8 mouse cellular contexts compared by ENCODE assay signal in the genomic region with DNA sequence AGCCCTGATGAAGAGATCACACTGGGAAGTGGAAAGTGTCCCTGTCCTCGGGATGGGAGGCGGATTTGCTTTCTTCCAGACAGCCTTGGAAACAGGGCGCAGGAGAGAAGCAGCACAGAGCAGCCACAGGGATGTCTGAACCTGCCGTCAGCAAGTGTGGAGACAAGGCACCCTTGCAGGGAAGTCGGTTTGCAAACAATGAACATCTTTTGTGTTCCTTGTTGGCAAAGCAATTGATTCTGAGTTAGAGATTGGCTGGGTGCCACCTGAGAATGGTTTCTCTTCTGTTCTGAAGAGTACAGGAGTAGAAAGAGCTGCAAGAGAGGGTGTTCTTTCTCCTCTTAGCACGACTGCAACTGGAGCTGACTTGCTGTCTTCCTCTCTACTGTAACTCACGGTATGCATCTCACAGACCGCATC.
A peak's percentile ranks its signal among the peaks of the same experiment; 100 is the strongest.
DNase-seq lines count a peak whose midpoint lies in the region; ATAC-seq lines count a peak whose summit lies in the region.

No protein-coding gene starts in this region.

- H3K27me3 ChIP-seq in hindbrain, embryonic 14.5 days (ENCODE audit: control insufficient read depth, insufficient read depth, low read length): no peaks in the 10 kb centered on the region
- no peaks in the 10 kb centered on the region for H3K27me3 ChIP-seq in midbrain, embryonic 16.5 days (ENCODE audit: control insufficient read depth, insufficient read depth, low read depth, low read length)

- H3K4me1 ChIP-seq in hindbrain, embryonic 14.5 days (replicated peaks; ENCODE audit: control insufficient read depth, insufficient read depth, low read length): peaks cover 24% of the 10 kb centered on the region
- peaks cover 17% of the 10 kb centered on the region; the same call in 1 of the 2 replicates for H3K4me1 ChIP-seq in midbrain, embryonic 16.5 days (ENCODE audit: control insufficient read depth, insufficient read depth, low read length)

- WGBS in hindbrain, embryonic 14.5 days: 5% methylated on average over 8 of the region's 8 CpGs
- 6% methylated on average over 8 of the region's 8 CpGs for WGBS in midbrain, embryonic 16.5 days

- H3K27ac ChIP-seq in hindbrain, embryonic 14.5 days: peak overlapping the region; percentile 84
- peak overlapping the region; percentile 74 for H3K27ac ChIP-seq in midbrain, embryonic 16.5 days (ENCODE audit: low read length)

- peak overlapping the region; percentile 16; the same call in 1 of the 2 replicates for H3K4me3 ChIP-seq in hindbrain, embryonic 14.5 days (replicated peaks; ENCODE audit: low read length)
- H3K4me3 ChIP-seq in midbrain, embryonic 16.5 days (ENCODE audit: low read depth, low read length): peak overlapping the region; percentile 0; the same call in 1 of the 2 replicates

- peak overlapping the region; percentile 43 for H3K4me2 ChIP-seq in hindbrain, embryonic 14.5 days (replicated peaks)
- peak overlapping the region; percentile 54 for H3K4me2 ChIP-seq in midbrain, embryonic 16.5 days (ENCODE audit: low read length)

- no peaks in the 10 kb centered on the region for H3K36me3 ChIP-seq in hindbrain, embryonic 14.5 days (replicated peaks; ENCODE audit: control insufficient read depth, insufficient read depth)
- H3K36me3 ChIP-seq in midbrain, embryonic 16.5 days (ENCODE audit: control insufficient read depth, insufficient read depth, low read length): no peaks in the 10 kb centered on the region

- H3K9ac ChIP-seq in hindbrain, embryonic 14.5 days: peak overlapping the region; percentile 49
- H3K9ac ChIP-seq in midbrain, embryonic 16.5 days (ENCODE audit: low read depth, low read length): peak overlapping the region; percentile 17; the same call in 1 of the 2 replicates

- peak; percentile 43; the same call in 1 of the 2 replicates for ATAC-seq in hindbrain, embryonic 14.5 days (ENCODE audit: low FRiP score)
- ATAC-seq in midbrain, embryonic 16.5 days: peak; percentile 68; the same call in 1 of the 2 replicates
- no peak for ATAC-seq in erythroid progenitor cell, adult 5-6 weeks (replicated peaks; ENCODE audit: low FRiP score, poor library complexity, severe bottlenecking)

- peak; percentile 58 to 60 for DNase-seq in cerebellum, postnatal 10 days
- DNase-seq in cerebellum, adult 11 months: no peak
- peak; percentile 41 for DNase-seq in urinary bladder, postnatal 14 days (ENCODE audit: low spot score)
- DNase-seq in urinary bladder, adult 2 months (ENCODE audit: low spot score): no peak
- peak; percentile 71 for DNase-seq in hindbrain, embryonic 14.5 days (ENCODE audit: low spot score)
- no peak for DNase-seq in spleen, postnatal 4 days (ENCODE audit: low spot score in 2 of 2)

- no peaks in the 10 kb centered on the region for H3K9me3 ChIP-seq in hindbrain, embryonic 14.5 days (ENCODE audit: control insufficient read depth, low read length)
- H3K9me3 ChIP-seq in midbrain, embryonic 16.5 days (replicated peaks; ENCODE audit: control insufficient read depth, low read length, poor library complexity, severe bottlenecking): no peaks in the 10 kb centered on the region

Comparison
In these comparisons a context has a peak if more than half of its experiments do, and no peak if none do; other contexts are left out.
1. DNase-seq: peak in cerebellum, postnatal 10 days (2 of 2), urinary bladder, postnatal 14 days (single experiment) and hindbrain, embryonic 14.5 days (single experiment); none in cerebellum, adult 11 months (single experiment), urinary bladder, adult 2 months (single experiment) and spleen, postnatal 4 days (0 of 2).